Mouse (Mus musculus) neural tube, embryonic 15.5 days (tissue): ENCODE results near the gene Gpsm3. TPM values are rescaled to one million over a fixed set of nuclear protein-coding genes. Genes with fewer than 3 reads are reported as not detected.

Source experiments
- ATAC-seq: fragments of 200-750 bp; cut with Nextera tagmentation; 2 replicates; pipeline ENCODE4 v1.8.0; 2017; ENCODE audit warnings: mild to moderate bottlenecking, moderate TSS enrichment, moderate library complexity; ENCODE audit not compliant: low FRiP score
- H3K27ac ChIP-seq: fragments of 300-500 bp; sonication (generic); replicated peaks from 2 replicates; pipeline ENCODE4 v1.5.1; 2015; ENCODE audit warnings: mild to moderate bottlenecking, inconsistent platforms
- H3K27me3 ChIP-seq: fragments of 300-500 bp; sonication (generic); replicated peaks from 2 replicates; pipeline ENCODE4 v1.6.1; 2015; ENCODE audit warnings: inconsistent platforms
- H3K36me3 ChIP-seq: fragments of 300-500 bp; sonication (generic); 2 replicates; pipeline ENCODE4 v1.6.1; 2015; ENCODE audit warnings: inconsistent platforms
- H3K4me1 ChIP-seq: fragments of 300-500 bp; sonication (generic); 2 replicates; pipeline ENCODE4 v1.6.1; 2015; ENCODE audit warnings: inconsistent platforms
- H3K4me2 ChIP-seq: fragments of 300-500 bp; sonication (generic); 2 replicates; pipeline ENCODE4 v1.6.1; 2015; ENCODE audit warnings: inconsistent platforms, mild to moderate bottlenecking, moderate library complexity
- H3K4me3 ChIP-seq: fragments of 300-500 bp; sonication (generic); replicated peaks from 2 replicates; pipeline ENCODE4 v1.5.1; 2015; ENCODE audit warnings: mild to moderate bottlenecking, inconsistent platforms
- H3K9ac ChIP-seq: fragments of 300-500 bp; sonication (generic); replicated peaks from 2 replicates; pipeline ENCODE4 v1.6.1; 2015; ENCODE audit warnings: mild to moderate bottlenecking, inconsistent platforms
- H3K9me3 ChIP-seq: fragments of 300-500 bp; sonication (generic); replicated peaks from 2 replicates; pipeline ENCODE4 v1.6.1; 2016; ENCODE audit warnings: inconsistent platforms
- WGBS: fragments of 180-500 bp; shearing (Covaris S2); methylation state at CpG from one replicate; pipeline ENCODE4 v1.1.7; 2015; ENCODE audit warnings: mixed read lengths; 5-methylcytosine and 5-hydroxymethylcytosine counted together
- polyA plus RNA-seq: library from polyadenylated mRNA; unstranded; fragments of >200 nt; fragmentation: Nextera tagmentation; extraction: Ambion mirVana; gene quantifications from 2 replicates; pipeline ENCODE4 v1.2.1, GENCODE M21; 2015

Gpsm3 gene
- polyA plus RNA-seq, 1 experiment from 2014 or later: 3.8 TPM

GRCm38 (mm10) chr17:34561200-34561599 is 28.4 kb upstream of the Gpsm3 start:
- no peak for ATAC-seq
- Histone ChIP-seq H3K9me3 (no peaks in the 10 kb centered on the region), H3K4me2 (no peak overlapping the region), H3K4me1 (0 out of 2 replicates have a peak, but pooled peaks cover 5% of the 10 kb centered on the region), H3K4me3 (no peak overlapping the region), H3K36me3 (no peaks in the 10 kb centered on the region), H3K27me3 (no peaks in the 10 kb centered on the region), H3K27ac (no peak overlapping the region), H3K9ac (no peak overlapping the region)
- WGBS: 54% methylated on average over 8 of the region's 8 CpGs

GRCm38 (mm10) chr17:34562595-34562994 is 27.0 kb upstream of the Gpsm3 start:
- H3K4me1 ChIP-seq: 0 out of 2 replicates have a peak, but pooled peaks cover 5% of the 10 kb centered on the region
- no peaks in the 10 kb centered on the region for H3K27me3 ChIP-seq
- H3K27ac ChIP-seq: no peak overlapping the region
- 72% methylated on average over 3 of the region's 3 CpGs for WGBS
- H3K9ac ChIP-seq: no peak overlapping the region
- no peaks in the 10 kb centered on the region for H3K9me3 ChIP-seq
- no peak overlapping the region for H3K4me2 ChIP-seq
- no peaks in the 10 kb centered on the region for H3K36me3 ChIP-seq
- no peak overlapping the region for H3K4me3 ChIP-seq
- ATAC-seq: no peak

GRCm38 (mm10) chr17:34563354-34563753 is 26.3 kb upstream of the Gpsm3 start:
- no peaks in the 10 kb centered on the region for H3K9me3 ChIP-seq
- no peak overlapping the region for H3K9ac ChIP-seq
- H3K36me3 ChIP-seq: no peaks in the 10 kb centered on the region
- H3K4me3 ChIP-seq: no peak overlapping the region
- 75% methylated on average over 11 of the region's 11 CpGs for WGBS
- H3K4me2 ChIP-seq: no peak overlapping the region
- H3K27ac ChIP-seq: no peak overlapping the region
- ATAC-seq: no peak
- no peaks in the 10 kb centered on the region for H3K27me3 ChIP-seq
- H3K4me1 ChIP-seq: 0 out of 2 replicates have a peak, but pooled peaks cover 5% of the 10 kb centered on the region

GRCm38 (mm10) chr17:34564003-34564421 is 25.6 kb upstream of the Gpsm3 start, which contains the start of gene Notch4:
Notch4 (plus strand) TSS chr17:34564268.
- H3K9me3 ChIP-seq: no peaks in the 10 kb centered on the region
- H3K9ac ChIP-seq: no peak within 1 kb of the TSS
- peak within 1 kb of the TSS; percentile 39; the same call in 1 of the 2 replicates for H3K27ac ChIP-seq
- 0 out of 2 replicates have a peak, but pooled peaks cover 5% of the 10 kb centered on the region for H3K4me1 ChIP-seq
- no peaks in the 10 kb centered on the region for H3K27me3 ChIP-seq
- 5% methylated on average over 6 of the region's 6 CpGs for WGBS
- no peak for ATAC-seq
- H3K4me2 ChIP-seq: peak within 1 kb of the TSS; percentile 23
- 0 out of 2 replicates have a peak within 1 kb of the TSS, but pooled peaks have one; percentile 2 for H3K4me3 ChIP-seq
- no peaks in the 10 kb centered on the region for H3K36me3 ChIP-seq

GRCm38 (mm10) chr17:34564796-34565195 is 24.8 kb upstream of the Gpsm3 start:
- Histone ChIP-seq H3K27me3 (no peaks in the 10 kb centered on the region), H3K4me2 (peak overlapping the region; percentile 23), H3K36me3 (no peaks in the 10 kb centered on the region), H3K9me3 (no peaks in the 10 kb centered on the region), H3K4me1 (0 out of 2 replicates have a peak, but pooled peaks cover 5% of the 10 kb centered on the region), H3K9ac (no peak overlapping the region), H3K27ac (peak overlapping the region; percentile 39; the same call in 1 of the 2 replicates), H3K4me3 (no peak overlapping the region)
- 59% methylated on average over 3 of the region's 3 CpGs for WGBS
- no peak for ATAC-seq

- Histone ChIP-seq H3K4me3 (no peak overlapping the region), H3K27me3 (no peaks in the 10 kb centered on the region), H3K4me1 (0 out of 2 replicates have a peak, but pooled peaks cover 5% of the 10 kb centered on the region), H3K36me3 (no peaks in the 10 kb centered on the region), H3K4me2 (no peak overlapping the region), H3K9me3 (no peaks in the 10 kb centered on the region), H3K9ac (no peak overlapping the region), H3K27ac (no peak overlapping the region)
- WGBS: 83% methylated on average over 9 of the region's 9 CpGs
- ATAC-seq: no peak
Observed at GRCm38 (mm10) chr17:34567311-34567710, 22.3 kb upstream of the Gpsm3 start.

- Histone ChIP-seq H3K9me3 (no peaks in the 10 kb centered on the region), H3K36me3 (no peaks in the 10 kb centered on the region), H3K27me3 (no peaks in the 10 kb centered on the region), H3K4me3 (no peak overlapping the region), H3K4me2 (no peak overlapping the region), H3K9ac (no peak overlapping the region), H3K4me1 (0 out of 2 replicates have a peak, but pooled peaks cover 5% of the 10 kb centered on the region), H3K27ac (no peak overlapping the region)
- ATAC-seq: no peak
- 82% methylated on average over 13 of the region's 13 CpGs for WGBS
Observed at GRCm38 (mm10) chr17:34568421-34568820, 21.2 kb upstream of the Gpsm3 start.

- H3K4me1 ChIP-seq: no peaks in the 10 kb centered on the region
- H3K36me3 ChIP-seq: no peaks in the 10 kb centered on the region
- H3K27me3 ChIP-seq: no peaks in the 10 kb centered on the region
- no peak for ATAC-seq
- no peak overlapping the region for H3K4me2 ChIP-seq
- 76% methylated on average over 4 of the region's 4 CpGs for WGBS
- no peaks in the 10 kb centered on the region for H3K9me3 ChIP-seq
- no peak overlapping the region for H3K9ac ChIP-seq
- no peak overlapping the region for H3K4me3 ChIP-seq
- no peak overlapping the region for H3K27ac ChIP-seq
Observed at GRCm38 (mm10) chr17:34569919-34570318, 19.7 kb upstream of the Gpsm3 start.

- H3K27ac ChIP-seq: no peak overlapping the region
- H3K36me3 ChIP-seq: no peaks in the 10 kb centered on the region
- H3K4me3 ChIP-seq: no peak overlapping the region
- WGBS: 11% methylated on average over 5 of the region's 5 CpGs
- no peaks in the 10 kb centered on the region for H3K27me3 ChIP-seq
- no peaks in the 10 kb centered on the region for H3K9me3 ChIP-seq
- H3K4me1 ChIP-seq: no peaks in the 10 kb centered on the region
- no peak for ATAC-seq
- H3K4me2 ChIP-seq: no peak overlapping the region
- no peak overlapping the region for H3K9ac ChIP-seq
Observed at GRCm38 (mm10) chr17:34571875-34572274, 17.7 kb upstream of the Gpsm3 start.

- Histone ChIP-seq H3K9ac (no peak overlapping the region), H3K27me3 (no peaks in the 10 kb centered on the region), H3K36me3 (no peaks in the 10 kb centered on the region), H3K9me3 (no peaks in the 10 kb centered on the region), H3K27ac (no peak overlapping the region), H3K4me1 (no peaks in the 10 kb centered on the region), H3K4me3 (no peak overlapping the region), H3K4me2 (no peak overlapping the region)
- 10% methylated on average over 15 of the region's 15 CpGs for WGBS
- no peak for ATAC-seq
Observed at GRCm38 (mm10) chr17:34572361-34572760, 17.2 kb upstream of the Gpsm3 start.

- WGBS: 79% methylated on average over 5 of the region's 5 CpGs
- no peak overlapping the region for H3K4me2 ChIP-seq
- no peaks in the 10 kb centered on the region for H3K27me3 ChIP-seq
- H3K4me3 ChIP-seq: no peak overlapping the region
- H3K9ac ChIP-seq: no peak overlapping the region
- no peak for ATAC-seq
- no peaks in the 10 kb centered on the region for H3K4me1 ChIP-seq
- H3K9me3 ChIP-seq: no peaks in the 10 kb centered on the region
- no peaks in the 10 kb centered on the region for H3K36me3 ChIP-seq
- H3K27ac ChIP-seq: no peak overlapping the region
Observed at GRCm38 (mm10) chr17:34576577-34576976, 13.0 kb upstream of the Gpsm3 start.

GRCm38 (mm10) chr17:34578070-34578469 is 11.5 kb upstream of the Gpsm3 start:
- 90% methylated on average over 3 of the region's 3 CpGs for WGBS
- H3K36me3 ChIP-seq: no peaks in the 10 kb centered on the region
- H3K4me3 ChIP-seq: no peak overlapping the region
- H3K27ac ChIP-seq: no peak overlapping the region
- no peaks in the 10 kb centered on the region for H3K27me3 ChIP-seq
- no peaks in the 10 kb centered on the region for H3K9me3 ChIP-seq
- ATAC-seq: no peak
- no peaks in the 10 kb centered on the region for H3K4me1 ChIP-seq
- no peak overlapping the region for H3K9ac ChIP-seq
- no peak overlapping the region for H3K4me2 ChIP-seq
